Mouse (Mus musculus) erythroblast, embryonic 14.5 days (primary cell): ENCODE measurements around the gene Cntn1.

Source experiments
- GATA1 ChIP-seq: IDR thresholded peaks from 2 replicates; pipeline ENCODE4 v1.6.1; 2012; ENCODE audit warnings: low read length, inconsistent platforms, mixed read lengths
- TAL1 ChIP-seq: IDR thresholded peaks from 3 replicates; pipeline ENCODE4 v1.6.1; 2012; ENCODE audit warnings: low read length, inconsistent platforms, mixed read lengths

DNA sequence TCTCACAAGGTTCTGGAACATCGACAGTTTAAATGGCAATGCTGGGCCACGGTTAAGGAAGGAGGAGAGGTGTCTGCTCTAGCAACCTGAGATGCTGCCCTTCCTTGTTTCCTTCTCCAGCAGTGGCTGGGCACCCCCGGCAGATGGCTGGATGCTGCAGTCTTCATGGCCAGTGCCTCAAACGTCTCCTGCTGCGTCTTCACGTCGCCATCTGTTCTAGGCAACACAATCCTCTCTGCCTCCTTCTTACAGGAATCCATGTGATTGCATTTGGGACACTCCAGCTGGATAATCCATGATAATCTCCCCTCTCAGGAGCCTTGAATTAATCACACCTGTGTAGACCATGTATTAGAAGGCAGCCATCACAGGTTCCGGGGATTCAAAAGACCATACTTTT is 4.9 kb upstream of the Cntn1 start:
- TF ChIP-seq GATA1: no peak
- TF ChIP-seq TAL1: no peak
